Mouse (Mus musculus): ENCODE results near the gene Fam213b.

GRCm38 (mm10) chr4:154867257-154867656, 31.7 kb downstream of the Fam213b start:
- TF ChIP-seq CTCF (IDR thresholded peaks at IDR 0.05; ENCODE audit: low read depth, low read length): no peak
- no peak for TF ChIP-seq POLR2A (IDR thresholded peaks at IDR 0.05; ENCODE audit: borderline replicate concordance, low read depth, low read length)
